Mouse (Mus musculus): ENCODE data around the gene Col24a1.
"Not testable (repeated sequence)": the region's sequence is repeated elsewhere in the genome, so short reads cannot be mapped to it uniquely, and the experiment has no call there.

The Col24a1 gene

DNA sequence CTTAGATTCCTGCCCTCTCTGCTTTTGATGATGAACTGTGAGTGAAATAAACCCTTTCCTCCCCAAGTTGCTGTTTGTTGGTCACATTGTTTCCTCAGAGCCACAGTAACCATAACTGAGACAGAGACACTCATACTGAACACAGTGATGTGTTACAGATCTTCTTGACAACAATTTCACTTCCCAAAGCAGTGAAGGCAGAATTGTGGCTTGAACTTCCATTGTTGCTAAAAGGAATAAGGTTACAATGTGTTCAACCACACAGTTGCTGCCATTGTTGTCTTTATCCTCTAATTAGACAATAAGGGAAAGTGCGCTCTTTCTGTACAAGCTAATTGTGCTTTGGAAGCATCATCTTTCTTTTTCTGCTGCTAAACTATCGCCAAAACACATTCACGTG lies 61.7 kb downstream of the Col24a1 start:
- no peak for DNase-seq (ENCODE audit: low read depth, low spot score)

DNA sequence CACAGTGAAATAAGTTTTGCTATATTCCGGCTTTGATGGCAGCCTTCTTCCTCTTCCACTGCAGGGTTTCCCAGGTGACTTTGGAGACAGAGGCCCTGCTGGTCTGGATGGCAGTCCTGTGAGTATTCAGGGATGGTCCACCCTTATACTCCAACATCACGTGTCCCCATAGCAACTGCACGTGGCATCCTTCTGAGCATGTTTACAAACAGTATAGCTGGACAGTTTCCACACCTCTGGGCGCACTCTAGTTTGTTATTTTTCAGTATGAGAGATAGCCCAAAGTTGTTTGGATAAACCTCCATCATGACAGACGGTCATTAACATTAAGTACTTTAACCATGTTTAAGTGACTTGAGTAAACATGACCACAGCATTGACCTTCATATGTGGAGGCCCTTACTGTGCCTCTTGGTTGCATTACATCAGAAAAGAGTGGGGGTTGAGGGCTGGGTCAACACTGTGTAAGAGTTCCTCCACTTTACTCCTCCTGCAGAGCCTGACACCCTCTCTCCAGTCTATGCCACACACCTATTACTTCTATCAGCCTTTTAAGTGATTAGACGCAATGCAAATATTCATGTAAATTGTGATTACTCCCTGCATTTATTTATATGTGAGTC lies 64.7 kb downstream of the Col24a1 start:
- DNase-seq (ENCODE audit: low read depth, low spot score): no peak

DNA sequence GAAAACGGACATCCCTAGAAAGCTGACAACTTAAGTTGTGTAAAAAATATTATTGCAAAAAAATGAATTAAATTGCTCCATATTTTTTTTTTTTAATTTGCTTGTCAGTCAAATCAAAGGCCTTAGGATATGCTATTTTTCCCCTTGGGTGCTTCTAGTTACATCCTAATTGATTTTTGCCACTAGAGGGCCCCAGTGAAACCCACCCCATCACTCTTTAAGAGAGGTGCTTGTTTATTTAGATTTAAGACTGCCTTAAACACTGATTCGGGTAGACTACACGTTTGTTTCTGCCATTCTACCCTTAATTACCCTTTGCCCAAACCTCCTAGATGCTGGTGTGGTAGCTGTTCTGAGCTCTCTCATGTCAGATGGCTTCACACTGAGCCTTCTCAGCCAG lies 73.0 kb downstream of the Col24a1 start:
- peak; percentile 16 for DNase-seq (ENCODE audit: low read depth, low spot score)

DNA sequence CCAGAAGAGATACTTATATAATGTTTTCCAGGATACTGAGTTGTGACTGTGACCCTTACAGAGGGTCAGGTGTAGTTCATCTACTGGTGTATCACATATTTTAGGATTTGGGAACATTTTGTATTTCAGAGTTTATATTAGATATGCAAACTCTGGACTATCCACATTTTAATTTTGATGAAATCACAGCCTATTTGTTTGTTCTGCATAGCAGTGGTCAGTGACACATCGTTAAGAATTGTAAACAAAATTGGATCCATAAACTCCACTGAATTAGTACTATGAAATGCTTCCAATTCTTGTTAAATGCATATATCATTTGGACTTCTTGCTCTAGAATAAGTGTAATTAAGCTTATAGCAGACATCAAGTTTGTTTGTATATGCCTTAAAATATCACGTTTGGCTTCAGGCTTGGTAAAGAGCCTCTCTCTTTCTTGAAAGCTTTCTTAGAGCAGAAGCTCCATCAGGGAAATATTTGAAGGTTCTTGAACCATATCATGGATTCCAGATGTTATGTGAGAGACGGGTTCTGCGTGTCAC lies 75.0 kb downstream of the Col24a1 start:
- DNase-seq (ENCODE audit: low read depth, low spot score): no peak

DNA sequence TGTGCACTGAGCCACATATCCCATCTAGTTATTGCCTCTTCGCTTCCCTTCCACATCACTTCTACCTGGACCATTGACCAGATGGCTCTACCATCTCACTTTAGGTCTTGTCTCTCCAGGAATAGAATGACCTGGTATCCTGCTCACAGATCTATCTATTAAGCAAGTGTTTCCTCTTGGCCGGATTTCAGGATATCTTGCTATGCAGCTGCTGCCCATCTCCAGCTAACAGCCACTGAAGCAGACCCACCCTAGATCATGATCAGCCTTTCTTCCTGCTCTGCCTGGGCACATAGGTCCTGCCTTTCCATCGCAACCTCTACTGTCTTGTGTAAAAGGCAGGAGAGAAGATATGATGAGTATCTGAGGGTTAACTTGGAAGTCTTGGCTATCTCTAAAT lies 84.0 kb downstream of the Col24a1 start:
- DNase-seq (ENCODE audit: low read depth, low spot score): no peak

DNA sequence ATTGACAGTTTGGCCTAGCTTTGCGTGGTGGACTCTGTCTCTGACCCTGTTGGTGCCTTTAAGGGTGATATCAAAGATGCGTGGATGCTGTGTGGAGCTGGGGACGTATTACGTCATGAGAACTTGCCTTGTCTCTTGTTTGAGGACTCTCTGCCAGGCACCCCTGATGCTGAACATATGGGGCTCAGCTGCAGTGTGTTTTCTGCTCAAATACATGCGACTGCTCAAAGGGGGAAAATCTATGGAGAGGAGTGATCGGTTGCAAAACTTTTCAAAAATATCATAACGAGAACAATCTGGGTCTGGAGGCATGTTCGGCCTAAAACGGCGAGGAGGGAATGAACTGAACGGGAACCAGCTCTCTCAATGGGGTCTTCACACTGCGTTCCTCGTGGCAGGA lies 90.8 kb downstream of the Col24a1 start:
- peak; percentile 20 for DNase-seq (ENCODE audit: low read depth, low spot score)

DNA sequence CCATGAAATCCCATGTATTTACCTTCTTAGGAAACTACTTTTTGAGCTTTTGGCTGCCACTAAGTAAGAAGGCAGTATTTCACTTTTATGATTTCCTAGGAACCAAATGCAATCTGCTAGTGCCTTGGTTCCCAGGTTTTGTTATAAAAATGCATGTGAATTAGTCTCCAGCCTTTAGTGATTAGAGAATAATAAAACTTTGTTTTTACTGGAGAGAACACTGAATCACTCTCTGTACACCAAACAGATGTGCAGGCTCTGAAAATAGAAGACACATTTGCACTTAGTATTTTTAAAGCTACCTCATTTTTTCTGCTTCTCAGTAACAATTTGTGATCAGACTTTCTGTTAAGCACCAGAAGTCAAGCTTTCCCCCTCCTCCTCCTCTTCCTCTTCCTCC lies 94.2 kb downstream of the Col24a1 start:
- peak; percentile 34 for DNase-seq (ENCODE audit: low read depth, low spot score)

DNA sequence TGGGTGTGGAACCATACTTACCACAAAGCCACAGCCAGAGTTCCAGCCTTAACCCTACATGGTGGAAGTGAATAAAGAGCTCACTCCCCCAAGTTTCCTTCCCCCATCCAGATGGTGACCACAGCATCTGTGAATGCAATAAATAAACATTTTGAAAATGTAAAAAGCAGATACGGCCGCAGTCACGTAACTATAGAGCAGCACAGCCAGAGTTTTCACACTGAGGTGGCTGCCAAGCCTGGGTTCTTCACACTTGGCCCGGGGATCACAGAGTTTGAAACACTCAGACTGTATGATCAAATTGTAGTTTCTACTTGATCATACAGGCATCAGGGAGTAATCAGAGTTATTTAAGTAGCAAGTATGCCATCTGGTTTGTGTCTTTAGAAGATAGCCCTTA lies 98.4 kb downstream of the Col24a1 start:
- no peak for DNase-seq (ENCODE audit: low read depth, low spot score)

DNA sequence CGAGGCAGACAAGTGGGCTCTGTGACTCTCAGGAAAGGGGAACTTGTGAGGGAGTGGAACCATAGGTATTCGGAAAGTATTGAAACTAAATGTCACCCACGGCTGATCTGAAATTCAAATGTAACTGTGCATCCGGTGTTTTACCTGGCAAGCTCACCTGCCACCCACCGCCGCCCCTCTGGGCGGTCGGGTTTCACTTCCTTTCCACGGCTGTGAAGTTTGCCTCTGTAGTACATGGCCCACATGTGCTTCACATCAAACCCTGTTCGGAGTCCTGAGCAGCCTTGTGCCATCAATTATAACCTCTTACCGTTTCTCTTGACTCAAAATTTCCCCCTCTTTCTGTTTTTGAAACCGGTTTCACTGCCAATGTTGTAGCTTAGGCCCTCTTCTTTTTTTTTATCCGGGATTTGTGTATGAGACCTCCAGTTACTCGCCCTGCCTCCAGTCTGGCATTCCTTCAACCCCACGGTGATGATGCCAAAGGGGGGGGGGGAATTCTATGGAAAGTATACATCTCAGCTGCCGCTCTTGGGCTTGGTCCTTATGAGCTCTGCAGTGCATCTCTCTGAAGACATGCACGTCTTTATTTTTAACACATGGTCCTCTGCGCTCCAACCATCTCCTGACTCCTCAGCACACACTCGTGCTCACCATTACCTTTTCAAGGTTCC lies 99.9 kb downstream of the Col24a1 start:
- DNase-seq (ENCODE audit: low read depth, low spot score): no peak

DNA sequence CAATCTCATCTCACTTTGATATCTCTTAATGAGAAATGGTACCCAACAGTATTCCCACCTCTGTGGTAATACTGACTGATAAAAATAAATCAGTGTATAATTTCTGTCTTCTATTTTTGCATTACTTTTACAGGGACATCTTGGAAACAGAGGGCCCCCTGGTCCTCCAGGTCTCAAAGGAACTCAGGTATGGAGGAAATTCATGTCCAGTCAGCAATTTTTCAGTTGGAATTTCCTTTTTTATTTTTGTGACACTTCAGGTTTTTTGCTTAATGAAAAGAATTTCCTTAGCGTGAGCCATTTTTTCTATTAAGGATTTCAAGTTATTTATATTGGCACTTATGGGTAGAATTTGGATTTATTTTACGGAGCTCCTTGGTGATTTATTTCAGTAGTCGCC lies 106.9 kb downstream of the Col24a1 start:
- DNase-seq (ENCODE audit: low read depth, low spot score): no peak

DNA sequence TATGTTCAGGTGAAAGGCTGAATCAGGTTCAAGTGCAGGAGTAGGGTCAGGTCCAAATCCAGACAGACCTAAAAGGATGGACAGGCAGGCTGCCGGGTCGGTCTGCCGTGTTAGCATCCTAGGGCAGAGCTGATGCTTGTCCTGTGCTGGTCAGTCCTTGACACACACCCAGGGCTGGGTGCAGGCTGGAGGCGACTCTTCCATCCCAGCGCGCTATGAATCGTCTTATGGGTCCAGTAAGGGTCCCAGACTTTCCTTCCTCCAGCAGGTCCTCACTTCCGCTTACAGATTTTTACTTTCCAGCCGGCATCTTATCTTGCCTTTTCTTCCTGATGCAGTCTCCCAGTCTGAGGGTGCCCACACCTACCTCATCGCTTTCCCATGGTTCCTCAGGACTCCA lies 110.0 kb downstream of the Col24a1 start:
- DNase-seq (ENCODE audit: low read depth, low spot score): no peak

DNA sequence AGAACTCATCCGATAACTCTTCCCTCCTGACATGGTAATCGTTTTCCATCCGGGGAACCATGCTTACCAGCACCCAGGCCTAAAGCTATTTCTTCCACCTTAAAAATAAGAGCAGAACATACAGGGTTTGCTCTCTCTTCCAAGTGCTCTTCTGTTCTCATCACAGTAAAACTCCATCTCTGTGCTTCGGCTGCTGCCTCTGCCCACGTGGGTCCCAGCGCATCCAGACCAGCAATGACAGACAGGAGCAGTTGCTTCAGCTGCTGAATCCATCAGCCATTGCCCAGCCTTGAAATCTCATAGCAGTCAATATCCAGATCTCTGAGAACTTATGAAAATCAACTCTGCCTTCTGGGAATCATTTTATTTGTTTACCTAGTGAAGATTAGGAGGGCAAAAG lies 110.7 kb downstream of the Col24a1 start:
- DNase-seq (ENCODE audit: low read depth, low spot score): peak; percentile 4

DNA sequence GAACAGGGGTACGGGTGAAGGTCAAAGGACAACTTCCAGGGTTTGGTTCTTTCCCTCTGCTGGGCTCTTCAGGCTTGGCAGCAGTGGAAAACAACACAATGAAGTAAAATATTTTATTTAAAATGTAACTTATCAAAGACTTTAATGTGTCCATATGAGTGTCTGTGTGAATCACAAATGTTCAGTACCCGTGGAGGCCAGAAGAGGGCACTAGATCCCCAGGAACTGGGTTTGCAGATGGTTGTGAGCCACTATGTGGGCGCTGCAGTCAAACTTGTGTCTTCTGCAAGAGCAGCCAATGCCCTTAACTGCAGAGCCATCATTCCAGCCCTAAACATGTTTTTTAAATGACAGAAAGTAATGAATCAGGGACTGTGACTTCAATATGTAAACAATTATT lies 115.8 kb downstream of the Col24a1 start:
- DNase-seq (ENCODE audit: low read depth, low spot score): peak; percentile 8

DNA sequence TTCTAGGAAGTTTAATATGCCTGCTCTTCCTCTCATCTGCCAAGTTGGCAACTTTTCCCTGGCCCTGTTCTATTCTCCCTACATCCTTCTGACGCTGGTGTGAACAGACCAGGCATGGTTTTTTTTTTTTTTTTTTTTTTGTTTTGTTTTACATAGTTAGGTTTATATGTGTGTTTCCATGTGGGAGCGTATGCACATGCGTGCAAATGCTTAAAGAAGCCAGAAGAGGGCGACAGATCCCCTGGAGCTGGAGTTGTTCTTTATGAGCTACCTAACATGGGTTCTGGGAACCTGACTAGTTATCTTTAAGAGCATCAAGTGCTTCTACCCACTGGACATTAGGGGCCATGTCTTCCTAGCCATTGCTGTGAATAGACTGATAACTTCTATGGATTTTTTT lies 119.9 kb downstream of the Col24a1 start:
- no peak for DNase-seq (ENCODE audit: low read depth, low spot score)

DNA sequence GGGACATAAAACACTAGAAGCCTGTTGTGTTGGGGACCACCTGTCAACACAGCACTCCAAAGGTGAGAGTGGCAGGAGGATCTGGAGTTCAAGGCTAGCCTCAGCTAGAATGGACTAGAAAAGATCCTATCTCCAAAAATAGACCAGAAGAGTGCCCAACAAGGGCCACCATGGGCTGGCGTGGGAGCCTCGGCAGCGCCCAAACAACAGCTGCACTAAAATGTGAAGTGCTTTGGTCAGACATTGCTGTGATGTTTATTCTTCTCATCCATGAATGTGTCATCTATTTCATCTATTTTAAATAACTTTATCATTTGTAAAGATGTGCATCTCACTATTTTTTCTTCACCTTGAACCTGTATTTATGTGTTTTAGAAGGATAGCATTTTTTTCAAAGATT lies 122.1 kb downstream of the Col24a1 start:
- DNase-seq (ENCODE audit: low read depth, low spot score): no peak

DNA sequence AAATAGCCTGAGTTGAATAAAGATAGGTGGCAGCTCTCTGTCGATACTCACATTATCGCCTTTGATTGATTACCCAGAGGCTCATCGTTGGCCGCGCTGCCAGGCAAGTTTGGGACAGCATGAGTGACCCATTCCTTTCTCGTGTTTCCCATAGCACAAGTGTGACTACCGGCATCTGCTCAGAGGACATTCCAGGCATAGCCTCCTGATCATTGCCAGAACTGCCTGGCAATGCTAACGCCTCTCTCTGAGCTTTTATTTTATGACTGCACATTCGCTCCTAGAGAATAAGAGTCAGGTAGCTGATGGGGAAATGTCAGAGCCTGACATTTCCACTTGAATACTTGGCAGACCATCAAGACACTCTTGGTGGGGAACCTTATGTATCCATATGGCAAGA lies 125.5 kb downstream of the Col24a1 start:
- DNase-seq (ENCODE audit: low read depth, low spot score): peak; percentile 16

DNA sequence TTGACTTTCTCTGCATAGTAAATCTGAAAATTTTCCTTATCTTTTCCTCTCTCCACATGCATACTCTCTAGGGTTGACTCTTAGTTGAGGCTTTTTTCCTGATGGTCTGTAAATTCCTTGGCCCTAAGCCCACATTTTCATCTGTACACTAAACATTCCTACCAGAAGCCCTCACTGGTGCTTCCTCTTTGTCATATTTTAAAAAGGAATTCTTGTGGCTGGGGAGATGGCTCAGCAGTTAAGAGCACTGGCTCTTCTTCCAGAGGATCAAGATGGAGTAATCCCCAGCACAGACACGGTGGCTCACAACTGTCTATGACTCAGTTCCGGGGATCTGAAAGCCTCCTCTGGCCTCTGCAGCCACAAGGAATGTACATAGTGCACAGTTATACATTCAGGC lies 128.1 kb downstream of the Col24a1 start:
- DNase-seq (ENCODE audit: low read depth, low spot score): no peak

DNA sequence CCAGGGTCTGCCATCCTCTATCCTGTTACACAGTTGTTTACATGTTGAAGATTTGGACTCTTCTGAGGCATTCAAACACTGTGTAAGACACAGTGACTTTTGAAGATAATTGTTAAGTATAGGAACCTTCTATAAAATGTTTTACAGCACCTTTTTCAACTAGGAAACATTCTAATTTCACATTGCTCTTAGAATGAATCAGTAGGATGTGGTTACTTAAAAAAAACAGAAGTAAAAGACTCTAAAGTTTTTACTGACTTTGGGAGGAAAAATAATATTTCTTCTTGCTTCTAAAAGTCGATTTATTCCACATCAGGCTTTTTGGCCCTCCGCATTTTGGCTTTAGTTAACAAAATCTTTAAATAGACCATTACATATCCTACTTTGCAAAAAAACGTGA lies 129.8 kb downstream of the Col24a1 start:
- DNase-seq (ENCODE audit: low read depth, low spot score): no peak

DNA sequence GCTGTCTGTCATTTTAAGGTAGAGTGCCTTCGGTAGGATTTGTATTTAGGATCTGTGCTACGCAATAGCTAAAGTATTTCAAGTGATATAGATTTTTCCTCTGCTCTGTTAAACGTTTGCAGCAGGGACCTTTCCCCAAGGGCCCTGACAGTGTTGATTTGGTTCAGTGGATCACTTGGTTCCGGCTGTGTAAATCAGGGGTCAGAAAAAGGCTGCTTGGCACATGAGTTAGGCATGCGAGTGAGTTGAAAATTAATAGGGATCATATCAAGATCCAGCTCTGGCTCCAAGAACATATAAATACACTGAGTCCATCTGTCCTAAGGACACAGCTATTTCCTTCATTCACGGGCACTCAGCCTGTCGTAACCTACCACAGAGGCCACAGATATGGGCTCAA lies 146.1 kb downstream of the Col24a1 start:
- DNase-seq (ENCODE audit: low read depth, low spot score): no peak

DNA sequence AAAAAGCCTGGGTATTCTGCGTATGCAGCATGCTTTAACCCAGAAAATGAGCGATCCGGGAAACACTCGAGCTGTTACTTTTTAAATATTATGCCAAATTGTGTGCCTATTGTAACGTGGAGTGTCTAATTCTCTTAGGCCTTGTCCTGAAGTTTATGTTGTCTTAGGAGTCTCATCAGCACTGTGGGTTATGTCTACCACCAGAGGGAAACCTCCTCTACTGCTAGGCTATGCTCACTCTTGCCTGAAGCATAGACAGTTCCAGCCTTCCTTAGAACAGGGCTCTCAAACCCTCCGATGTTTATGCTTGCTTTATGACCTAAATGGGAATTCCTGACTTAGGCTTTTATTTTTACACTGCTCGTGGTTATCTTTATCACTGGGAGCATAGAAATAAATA lies 146.8 kb downstream of the Col24a1 start:
- DNase-seq (ENCODE audit: low read depth, low spot score): no peak

DNA sequence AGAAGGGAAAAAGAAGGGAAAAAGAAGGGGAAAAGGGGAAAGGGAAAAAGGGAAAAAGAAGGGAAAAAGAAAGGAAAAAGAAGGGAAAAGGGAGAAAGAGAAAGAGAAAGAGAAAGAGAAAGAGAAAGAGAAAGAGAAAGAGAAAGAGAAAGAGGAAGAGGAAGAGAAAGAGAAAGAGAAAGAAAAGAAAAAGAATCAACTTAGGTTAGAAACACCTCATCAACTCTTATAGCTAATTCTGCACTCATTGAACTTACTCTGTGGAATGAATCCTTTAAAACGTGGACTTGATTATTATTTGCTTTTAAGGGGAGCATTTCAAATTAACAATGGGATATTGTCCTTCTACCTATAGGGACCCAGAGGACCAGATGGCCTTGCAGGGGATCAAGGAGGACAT lies 148.7 kb downstream of the Col24a1 start:
- no peak for DNase-seq (ENCODE audit: low read depth, low spot score)

DNA sequence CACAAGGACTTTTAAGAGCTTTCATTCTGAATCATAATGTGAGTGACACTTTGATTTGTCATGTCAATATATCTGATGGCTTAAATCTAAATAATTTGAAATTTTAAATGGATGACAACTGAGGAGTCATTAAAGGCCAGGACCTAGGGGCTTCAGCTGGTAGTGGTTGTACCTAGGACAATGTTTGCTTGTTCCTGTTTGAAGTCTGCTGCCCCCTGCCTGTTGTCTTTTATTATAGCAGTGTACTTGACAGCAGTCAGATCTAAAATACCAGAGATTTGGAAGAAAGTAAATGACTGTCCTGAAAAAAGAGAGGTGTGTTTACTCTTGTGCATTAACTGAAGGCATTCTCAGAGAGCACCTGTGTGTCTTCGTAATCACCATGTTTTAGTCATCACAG lies 150.0 kb downstream of the Col24a1 start:
- DNase-seq (ENCODE audit: low read depth, low spot score): peak; percentile 51

DNA sequence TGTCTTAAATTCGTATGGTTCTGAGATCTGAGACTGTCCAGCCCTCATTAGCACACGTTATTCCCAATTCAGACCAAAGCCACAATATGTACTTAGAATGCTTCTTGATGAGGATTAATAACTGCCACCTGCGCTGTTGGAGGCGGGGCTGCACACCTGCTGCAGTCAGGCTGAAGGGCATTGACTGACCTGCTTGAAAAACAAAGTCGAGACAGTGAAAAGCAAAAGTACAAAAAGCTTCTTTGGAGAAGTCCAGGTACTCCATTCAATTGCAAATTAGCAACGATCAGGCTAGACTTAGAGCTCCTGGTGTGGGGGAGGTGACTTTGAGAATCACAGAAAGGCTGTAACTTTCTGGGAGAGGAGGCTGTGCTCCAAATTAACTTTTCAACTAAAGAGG lies 150.9 kb downstream of the Col24a1 start:
- DNase-seq (ENCODE audit: low read depth, low spot score): not testable (repeated sequence)

DNA sequence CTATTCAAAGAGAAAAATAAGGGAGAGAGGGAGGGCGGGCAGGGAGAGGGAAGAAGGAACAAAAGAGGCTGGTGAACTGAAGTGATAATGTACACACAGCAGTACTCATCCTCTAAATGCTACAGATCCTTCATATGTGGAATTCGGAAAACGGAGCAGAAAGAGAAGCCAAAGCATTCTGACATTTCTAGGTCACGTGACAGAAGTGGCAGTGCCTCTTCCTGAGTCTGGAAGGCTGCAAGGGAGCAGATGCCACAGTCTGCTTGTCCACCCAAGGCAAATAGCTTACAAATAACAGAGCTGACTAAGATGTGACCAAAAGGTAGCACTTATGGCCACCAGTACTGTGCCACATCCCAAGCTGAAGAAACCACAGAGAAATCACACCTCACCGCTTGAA lies 164.8 kb downstream of the Col24a1 start:
- DNase-seq (ENCODE audit: low read depth, low spot score): no peak

Measured in brain, adult 2 months (tissue).